Mouse (Mus musculus): Measurements from ENCODE around the gene Ntn1. TPM values are rescaled to one million over a fixed set of nuclear protein-coding genes. Genes with fewer than 3 reads are reported as not detected.
A peak's percentile ranks its signal among the peaks of the same experiment; 100 is the strongest.

The Ntn1 gene
- total and polyA plus RNA-seq, 3 experiments, result 9.9 to 19.9 (median 16.1) TPM

GRCm38 (mm10) chr11:68384131-68384530, 16.5 kb downstream of the Ntn1 start:
- DNase-seq, result no peak

GRCm38 (mm10) chr11:68383519-68383918, 17.1 kb downstream of the Ntn1 start:
- DNase-seq, result no peak

GRCm38 (mm10) chr11:68381833-68382232, 18.8 kb downstream of the Ntn1 start:
- DNase-seq, result no peak

- no peak for DNase-seq
Measured at GRCm38 (mm10) chr11:68381318-68381717, 19.3 kb downstream of the Ntn1 start.

- no peak for DNase-seq
Measured at GRCm38 (mm10) chr11:68378946-68379764, 21.5 kb downstream of the Ntn1 start.

- no peak for DNase-seq
Measured at GRCm38 (mm10) chr11:68378419-68378818, 22.2 kb downstream of the Ntn1 start.

- no peak for DNase-seq
Measured at GRCm38 (mm10) chr11:68373105-68373504, 27.5 kb downstream of the Ntn1 start.

GRCm38 (mm10) chr11:68371609-68372008, 29.0 kb downstream of the Ntn1 start:
- DNase-seq, result no peak

GRCm38 (mm10) chr11:68356901-68357300, 43.7 kb downstream of the Ntn1 start:
- DNase-seq, result no peak

GRCm38 (mm10) chr11:68355561-68355960, 45.1 kb downstream of the Ntn1 start:
- DNase-seq, result no peak

- DNase-seq, result no peak
Measured at GRCm38 (mm10) chr11:68354848-68355247, 45.8 kb downstream of the Ntn1 start.

- no peak for DNase-seq
Measured at GRCm38 (mm10) chr11:68352236-68352635, 48.4 kb downstream of the Ntn1 start.

- DNase-seq, result no peak
Measured at GRCm38 (mm10) chr11:68348851-68349250, 51.8 kb downstream of the Ntn1 start.

- no peak for DNase-seq
Measured at GRCm38 (mm10) chr11:68348083-68348482, 52.5 kb downstream of the Ntn1 start.

- DNase-seq, result no peak
Measured at GRCm38 (mm10) chr11:68347508-68347907, 53.1 kb downstream of the Ntn1 start.

GRCm38 (mm10) chr11:68346099-68346498, 54.5 kb downstream of the Ntn1 start:
- no peak for DNase-seq

- DNase-seq, result peak; percentile 32
Measured at GRCm38 (mm10) chr11:68344221-68344620, 56.4 kb downstream of the Ntn1 start.

- no peak for DNase-seq
Measured at GRCm38 (mm10) chr11:68342761-68343160, 57.9 kb downstream of the Ntn1 start.

- DNase-seq, result peak; percentile 9
Measured at GRCm38 (mm10) chr11:68342003-68342400, 58.6 kb downstream of the Ntn1 start.

- no peak for DNase-seq
Measured at GRCm38 (mm10) chr11:68341111-68342002, 59.3 kb downstream of the Ntn1 start.

- DNase-seq, result no peak
Measured at GRCm38 (mm10) chr11:68340366-68340765, 60.3 kb downstream of the Ntn1 start.

GRCm38 (mm10) chr11:68339856-68340255, 60.8 kb downstream of the Ntn1 start:
- DNase-seq, result no peak

GRCm38 (mm10) chr11:68339331-68339730, 61.3 kb downstream of the Ntn1 start:
- DNase-seq, result no peak

Data from adrenal gland, adult 2 months (tissue).